Mouse (Mus musculus) left cerebral cortex, adult 2 months (tissue): ENCODE measurements at regions not wholly inside any gene's neighbourhood (a gene's known extent, or its start where the extent isn't known, plus 50 kb on each side); places are given as distances from the start of the nearest gene placed in this dataset.

Experiments
- DNase-seq, 2 experiments: peaks; one replicate each; pipeline ENCODE4 v3.0.0; 2021 to 2022; ENCODE audit warnings: low spot score in 2 of 2, mixed read lengths in 1 of 2; ENCODE audit errors: extremely low spot score in 1 of 2
- H3K27ac ChIP-seq: fragments of 200-600 bp; 2 replicates; pipeline ENCODE4 v1.8.1; 2022
- H3K4me3 ChIP-seq: fragments of 200-600 bp; 2 replicates; pipeline ENCODE4 v1.8.1; 2022
- CTCF ChIP-seq: fragments of 200-600 bp; IDR thresholded peaks from 2 replicates; pipeline ENCODE4 v1.8.1; 2022; ENCODE audit warnings: antibody characterized with exemption, mild to moderate bottlenecking, moderate library complexity
- intact Hi-C: fragments of 180-260 bp; cut with DNase I; formaldehyde crosslinking; loops from one replicate; pipeline ENCODE4 v1.15.1; 2025

DNA sequence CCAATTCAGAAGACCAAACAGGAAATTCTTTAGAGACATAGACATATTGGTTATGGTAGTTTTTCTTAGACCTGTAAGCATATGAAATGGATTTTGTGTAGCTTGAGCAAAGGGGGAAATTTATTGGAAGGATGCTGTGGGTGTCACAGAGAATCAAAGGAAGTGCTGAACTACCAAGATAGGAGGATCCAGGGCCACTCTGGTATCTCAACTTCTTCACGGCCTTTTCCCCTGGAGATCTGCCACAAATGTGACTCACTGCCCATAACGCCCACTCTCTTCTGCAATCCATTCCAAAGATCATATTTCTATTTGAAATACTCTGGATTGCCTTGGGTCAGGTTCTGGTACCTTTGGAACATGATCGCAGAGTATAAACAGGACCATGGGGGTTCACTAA is 161.6 kb upstream of the Fggy start:
- intact Hi-C loops, result no loop called here
- DNase-seq, result no peak
- no peak for TF ChIP-seq CTCF
- Histone ChIP-seq H3K4me3 (no peak overlapping the region), H3K27ac (no peak overlapping the region)

DNA sequence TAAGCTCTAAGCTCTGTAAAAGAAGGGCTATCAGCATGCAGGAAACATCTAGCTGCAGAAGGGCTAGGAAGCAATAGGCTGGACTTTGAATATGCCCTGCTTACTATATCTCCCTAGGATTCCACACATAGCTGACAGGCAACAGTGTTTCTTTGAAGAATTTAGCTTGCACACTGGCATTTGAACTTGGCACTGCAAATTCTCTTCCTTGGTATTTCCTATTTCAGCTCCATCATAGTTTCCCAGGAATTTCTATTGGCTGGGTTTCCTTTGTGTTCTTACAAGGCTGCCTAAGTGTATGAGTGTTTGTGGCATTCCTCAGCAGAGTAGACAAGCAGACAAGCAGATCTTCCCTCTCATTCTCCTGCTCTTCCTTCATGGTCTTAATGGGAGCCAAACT is 159.0 kb upstream of the Fggy start:
- no peak for TF ChIP-seq CTCF
- DNase-seq, result no peak
- intact Hi-C loops, result no loop called here

DNA sequence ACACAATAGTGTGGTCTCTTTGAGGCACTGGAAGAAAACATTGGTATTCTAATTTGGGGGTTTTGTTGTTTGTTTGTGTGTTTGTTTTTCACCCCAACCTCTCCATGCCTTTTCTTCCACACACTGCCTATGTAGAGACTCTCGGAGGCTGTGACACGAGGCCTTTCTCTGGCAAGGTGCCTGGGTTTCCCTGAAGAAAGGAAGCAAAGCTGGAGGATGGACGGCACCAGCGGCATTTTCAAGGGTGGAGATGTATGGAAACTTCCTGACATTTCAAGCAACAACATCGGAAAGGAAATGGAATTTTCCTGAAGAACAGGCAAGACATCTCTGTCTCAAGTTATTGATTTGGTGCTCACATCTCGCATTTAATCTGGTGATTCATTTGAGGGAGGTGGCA is 155.0 kb upstream of the Fggy start:
- no peak for DNase-seq
- H3K4me3 ChIP-seq, result no peak overlapping the region
- no peak for TF ChIP-seq CTCF
- intact Hi-C loops, result no loop called here
- no peak overlapping the region for H3K27ac ChIP-seq

More for the DNA sequence above, 159.0 kb upstream of the Fggy start:
- H3K27ac ChIP-seq, result no peak overlapping the region
- H3K4me3 ChIP-seq, result no peak overlapping the region

DNA sequence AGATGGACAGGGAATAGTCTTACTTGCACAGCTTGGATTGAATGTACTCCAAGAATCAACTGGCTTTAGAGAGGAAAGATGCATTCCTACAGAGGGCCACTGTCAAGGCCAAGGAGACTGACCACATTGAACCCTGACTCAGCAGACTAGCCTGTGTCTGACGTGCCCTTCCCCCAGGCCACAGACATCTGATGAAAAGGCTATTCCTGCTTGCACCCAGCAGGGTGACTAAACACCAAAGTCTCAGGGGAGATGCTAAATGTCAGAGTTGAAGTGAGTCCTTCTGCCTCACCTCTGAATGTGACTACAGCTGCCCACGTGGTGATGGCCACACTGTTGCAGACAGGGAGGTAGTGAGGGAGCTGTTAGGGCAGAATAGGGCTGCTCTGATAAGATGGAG is 140.2 kb upstream of the Fggy start:
- no peak for TF ChIP-seq CTCF
- DNase-seq, result no peak
- no peak overlapping the region for H3K4me3 ChIP-seq
- no peak overlapping the region for H3K27ac ChIP-seq
- intact Hi-C loops, result no loop called here

DNA sequence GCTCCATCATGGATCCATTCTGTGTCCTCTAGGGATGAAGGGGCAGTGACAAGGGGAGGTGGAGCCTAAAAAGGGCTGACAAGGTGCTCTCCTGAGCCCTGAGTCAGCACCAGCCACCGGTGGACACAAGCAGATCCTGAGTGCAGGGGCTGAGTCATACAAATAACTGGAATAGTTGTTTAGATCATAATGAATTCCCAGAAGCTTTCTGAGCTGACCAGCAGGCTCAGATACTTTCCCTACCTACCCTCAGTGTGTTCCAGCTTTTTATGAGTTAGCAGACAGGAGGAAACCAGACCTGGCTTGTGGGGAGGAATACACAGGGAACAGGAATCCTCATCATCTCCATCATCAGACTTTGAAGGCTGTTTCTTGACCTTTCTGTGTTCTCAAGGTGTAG is 130.7 kb upstream of the Fggy start:
- no peak for DNase-seq
- intact Hi-C loops, result no loop called here
- Histone ChIP-seq H3K27ac (no peak overlapping the region), H3K4me3 (no peak overlapping the region)
- no peak for TF ChIP-seq CTCF

DNA sequence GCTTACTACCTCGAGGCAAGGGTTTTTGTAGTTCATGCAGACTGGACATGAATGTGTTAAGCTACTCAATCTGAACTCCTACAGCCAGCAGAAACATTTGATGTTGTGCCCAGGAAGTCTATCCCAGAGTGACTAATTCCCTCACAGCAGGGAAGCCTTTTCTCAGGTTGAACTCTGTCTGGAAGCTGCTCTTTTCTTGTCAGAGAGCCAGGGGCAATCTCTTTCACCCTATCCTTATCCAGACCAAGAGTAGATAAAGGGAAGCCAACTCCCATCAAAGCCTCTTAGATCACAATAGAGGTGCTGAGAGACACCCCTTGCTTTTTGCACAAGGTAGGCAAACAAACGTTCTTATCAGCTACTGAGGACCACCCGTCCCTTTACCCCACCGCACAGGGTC is 122.8 kb upstream of the Fggy start:
- no peak for DNase-seq
- H3K4me3 ChIP-seq, result no peak overlapping the region
- TF ChIP-seq CTCF, result no peak
- H3K27ac ChIP-seq, result no peak overlapping the region
- intact Hi-C loops, result no loop called here

DNA sequence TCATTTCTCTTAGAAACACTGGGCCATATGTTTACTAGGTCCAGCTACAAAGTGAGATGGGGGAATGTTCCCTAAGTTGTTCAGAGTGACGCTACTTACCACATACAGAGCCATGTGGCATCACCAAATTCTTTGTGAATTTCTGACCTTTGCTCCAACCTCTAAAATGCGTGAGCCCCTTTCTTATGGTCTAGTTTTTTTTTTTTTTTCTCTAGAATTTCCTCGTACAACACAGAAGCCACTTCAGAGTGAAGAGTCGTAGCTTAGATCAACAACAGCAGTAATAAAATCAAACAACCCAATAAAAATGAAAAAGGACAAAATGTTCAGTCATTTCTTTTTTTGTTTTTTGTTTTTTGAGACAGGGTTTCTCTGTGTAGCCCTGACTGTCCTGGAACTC is 122.2 kb upstream of the Fggy start:
- TF ChIP-seq CTCF, result no peak
- intact Hi-C loops, result no loop called here

DNA sequence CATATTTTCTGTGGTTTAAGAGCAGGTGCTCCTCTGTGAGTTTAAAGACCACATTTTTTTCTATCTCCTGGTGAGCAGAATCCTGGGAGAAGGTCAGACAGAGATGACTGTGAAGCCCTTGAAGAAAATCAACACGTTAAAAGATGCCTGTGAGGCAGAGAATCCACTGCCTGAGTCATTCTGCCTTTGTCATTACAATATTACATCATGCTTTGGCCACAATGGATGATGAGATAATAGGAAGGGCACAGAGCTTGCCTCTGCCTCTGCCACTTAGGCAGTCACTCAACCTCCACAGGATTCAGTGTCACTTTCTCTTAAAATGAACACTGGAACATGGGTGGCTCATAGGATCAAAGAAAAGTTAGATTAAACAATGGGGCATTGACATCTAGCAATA is 117.5 kb upstream of the Fggy start:
- TF ChIP-seq CTCF, result no peak
- DNase-seq, result no peak
- Histone ChIP-seq H3K4me3 (no peak overlapping the region), H3K27ac (no peak overlapping the region)
- intact Hi-C loops, result no loop called here

More for the DNA sequence above, 122.2 kb upstream of the Fggy start:
- Histone ChIP-seq H3K27ac (no peak overlapping the region), H3K4me3 (no peak overlapping the region)
- DNase-seq, result no peak

DNA sequence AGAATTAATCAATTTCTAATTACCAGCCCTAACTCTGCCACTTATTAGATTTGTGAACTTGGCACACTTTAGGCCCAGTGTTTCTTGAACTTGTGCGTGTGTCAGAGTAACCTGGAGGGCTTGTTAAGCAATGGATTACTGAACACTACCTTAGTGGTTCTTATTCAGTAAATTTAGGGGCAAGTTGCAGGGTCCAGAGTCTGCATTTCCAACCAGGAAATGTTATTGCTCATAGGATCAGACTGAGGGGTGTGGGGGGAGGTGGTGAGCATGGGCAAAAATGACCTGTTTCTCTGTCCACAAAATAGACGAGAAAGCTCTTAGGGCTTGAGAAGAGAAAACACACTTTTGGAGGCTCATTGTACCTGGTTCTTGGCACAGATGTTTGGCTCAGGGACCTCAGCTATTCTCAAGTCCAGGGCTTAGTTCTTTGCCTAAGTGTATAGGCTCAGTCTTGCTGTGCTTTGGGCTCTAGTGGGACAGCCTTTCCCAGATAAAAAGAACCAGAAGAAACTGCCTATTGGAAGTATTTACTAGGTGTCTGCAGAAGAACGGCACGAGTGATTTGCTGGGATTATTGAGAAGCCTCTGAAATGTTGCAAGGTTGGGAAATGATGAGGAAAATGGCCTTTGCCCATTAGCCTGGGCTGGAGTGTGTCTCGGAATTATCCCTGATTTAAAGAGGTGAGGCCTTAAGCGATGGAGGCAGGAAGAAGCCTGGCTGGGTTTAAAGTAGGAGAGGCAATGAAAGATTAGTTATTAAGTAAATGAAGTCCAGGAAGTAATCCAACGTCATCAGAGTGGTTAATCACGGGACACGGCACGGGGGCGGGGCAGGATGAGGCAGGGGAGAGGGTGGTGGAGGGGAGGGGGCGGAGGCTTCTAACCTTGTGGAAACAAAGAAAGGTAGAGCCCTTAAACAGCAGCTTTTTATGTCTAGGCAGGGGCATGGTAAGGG is 113.2 kb upstream of the Fggy start:
- no peak overlapping the region for H3K27ac ChIP-seq
- TF ChIP-seq CTCF, result no peak
- DNase-seq, result no peak
- no peak overlapping the region for H3K4me3 ChIP-seq
- intact Hi-C loops, result no loop called here

DNA sequence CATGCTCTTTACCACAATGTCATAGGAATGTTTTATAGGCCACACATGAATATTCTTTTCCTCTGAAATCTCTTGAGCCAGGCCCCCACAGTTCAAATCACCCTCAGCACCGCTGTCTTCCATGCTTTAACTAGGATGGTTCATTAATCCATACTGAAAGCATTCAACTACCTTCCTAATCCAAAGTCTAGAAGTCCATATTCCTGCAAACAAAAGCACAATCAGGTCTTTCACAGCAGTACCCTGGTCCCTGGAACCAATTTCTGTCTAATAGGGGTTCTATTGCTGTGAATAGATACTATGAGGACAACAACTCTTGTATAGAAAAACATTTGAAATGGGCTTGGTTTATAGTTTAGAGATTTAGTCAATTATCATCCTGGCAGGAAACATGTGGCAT is 107.0 kb upstream of the Fggy start:
- H3K4me3 ChIP-seq, result no peak overlapping the region
- no peak for DNase-seq
- TF ChIP-seq CTCF, result no peak
- intact Hi-C loops, result no loop called here
- no peak overlapping the region for H3K27ac ChIP-seq

DNA sequence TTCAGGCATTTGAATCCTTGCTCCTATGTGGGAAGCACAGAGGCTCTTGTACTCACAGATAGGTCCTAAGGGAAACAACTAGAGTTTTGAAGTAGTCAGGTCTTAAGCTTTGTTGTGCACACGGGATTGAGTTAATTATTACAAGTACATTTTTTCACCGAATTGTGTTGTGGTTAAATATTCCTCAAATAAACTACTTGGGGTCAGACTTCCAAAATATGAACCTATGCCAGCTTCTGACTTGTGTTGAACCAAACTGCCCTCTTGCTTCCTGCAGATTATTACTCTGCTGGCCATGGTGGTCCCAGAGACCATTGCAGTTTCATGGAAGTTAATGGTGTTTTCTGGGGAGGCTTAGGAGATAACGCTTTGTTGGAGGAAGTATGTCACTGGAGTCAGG is 105.5 kb upstream of the Fggy start:
- Histone ChIP-seq H3K4me3 (no peak overlapping the region), H3K27ac (no peak overlapping the region)
- no peak for TF ChIP-seq CTCF
- DNase-seq, result no peak
- intact Hi-C loops, result no loop called here

DNA sequence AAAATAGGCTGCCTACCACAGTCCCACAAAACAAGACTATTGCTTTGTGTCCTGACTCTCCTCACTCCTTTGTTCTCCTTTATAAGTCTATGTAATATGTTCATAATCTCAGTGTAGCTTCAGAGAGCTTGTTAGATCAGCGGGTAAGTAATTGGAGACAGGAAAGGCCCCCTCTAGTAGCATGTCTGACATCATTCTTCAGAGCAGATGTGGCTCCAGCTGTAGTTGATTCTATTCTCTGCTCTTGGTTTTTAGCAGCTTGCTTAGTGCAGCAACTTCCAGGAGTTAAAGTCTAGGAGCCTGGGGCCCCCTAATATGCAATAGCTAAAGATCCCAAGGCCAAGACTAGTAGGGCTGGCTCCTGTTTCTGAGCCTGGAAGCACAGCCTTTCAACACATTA is 101.0 kb upstream of the Fggy start:
- intact Hi-C loops, result no loop called here
- no peak for DNase-seq
- no peak for TF ChIP-seq CTCF
- H3K4me3 ChIP-seq, result no peak overlapping the region
- H3K27ac ChIP-seq, result no peak overlapping the region

DNA sequence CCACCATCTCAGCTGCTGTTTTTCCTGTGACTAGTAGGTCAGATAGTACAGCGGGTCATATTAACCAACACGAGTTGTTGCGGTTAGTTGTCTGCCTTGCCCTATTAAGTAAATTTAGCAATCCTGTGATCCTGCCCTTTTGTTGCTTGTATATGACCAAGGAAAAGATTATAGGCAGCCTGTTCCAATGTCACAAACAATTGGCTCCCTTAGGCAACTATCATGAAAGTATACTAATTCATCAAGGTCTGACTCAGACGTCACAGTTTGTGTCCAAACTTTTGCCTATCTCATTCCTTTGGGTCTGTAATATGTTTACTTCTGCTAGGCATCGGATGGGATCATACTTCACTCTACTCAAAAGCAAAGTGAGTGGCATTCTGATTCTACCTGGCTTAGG is 100.4 kb upstream of the Fggy start:
- TF ChIP-seq CTCF, result no peak
- Histone ChIP-seq H3K4me3 (no peak overlapping the region), H3K27ac (no peak overlapping the region)
- intact Hi-C loops, result no loop called here
- DNase-seq, result no peak
